Mouse (Mus musculus): ENCODE measurements around the gene Gm42906. TPM values are rescaled to one million over a fixed set of nuclear protein-coding genes. Genes with fewer than 3 reads are reported as not detected.

Gene Gm42906
- total and polyA plus RNA-seq, 3 experiments = not detected

DNA sequence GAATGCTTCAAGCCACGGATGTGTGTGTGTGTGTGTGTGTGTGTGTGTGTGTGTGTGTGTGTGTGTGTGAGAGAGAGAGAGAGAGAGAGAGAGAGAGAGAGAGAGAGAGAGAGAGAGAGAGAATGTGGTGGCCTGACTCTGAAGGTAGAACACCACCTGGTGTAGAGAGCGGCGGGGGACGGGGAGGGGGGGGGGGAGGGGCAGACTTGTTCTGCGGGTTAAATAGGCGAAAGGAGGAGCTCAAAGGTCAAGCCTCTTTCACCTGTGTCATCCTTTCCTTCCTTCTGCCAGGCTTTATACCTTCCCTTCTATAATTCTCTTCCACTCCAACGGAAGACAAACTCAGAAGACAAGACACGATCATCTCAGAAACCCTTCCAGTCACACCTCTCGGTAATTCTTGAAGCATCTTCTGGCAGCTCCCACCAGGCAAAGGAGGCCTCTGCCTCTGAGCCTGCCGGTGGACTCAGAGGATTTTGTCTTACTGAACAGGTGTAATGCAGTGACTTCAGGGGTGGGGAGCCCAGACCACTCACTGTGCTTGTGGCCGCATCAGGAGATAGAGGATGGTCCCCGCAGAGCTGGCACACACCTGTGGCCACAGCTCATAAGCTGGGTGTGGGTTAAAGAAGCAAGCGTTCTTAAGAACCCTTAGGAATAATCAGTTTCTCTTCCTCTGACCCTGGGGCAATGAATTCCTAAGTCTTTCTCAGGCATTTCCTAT is 195.2 kb downstream of the Gm42906 start:
- in situ Hi-C loops (cut with MboI; ENCODE audit: low pct_ligation_motif_present, low pct_unique_long_range_greater_than_20kb, low sequenced_read_pairs) = no loop called here
- Histone ChIP-seq H3K27me3 (replicated peaks) (no peaks in the 10 kb centered on the region), H3K79me2 (replicated peaks; ENCODE audit: control insufficient read depth, extremely low read depth, insufficient read depth, poor library complexity, severe bottlenecking) (no peaks in the 10 kb centered on the region), H3K9me3 (replicated peaks; ENCODE audit: low read length) (no peaks in the 10 kb centered on the region), H3K4me2 (ENCODE audit: insufficient read depth, low read depth, poor library complexity, severe bottlenecking) (no peak overlapping the region), H3K4me1 (ENCODE audit: control insufficient read depth in 1 of 2, insufficient read depth in 2 of 2) (no peaks in the 10 kb centered on the region), H3K27ac (ENCODE audit: insufficient read depth, low read depth) (no peak overlapping the region), H3K36me3 (replicated peaks in 1 of 2; ENCODE audit: control insufficient read depth in 1 of 2, insufficient read depth in 1 of 2, low read length in 1 of 2) (no peaks in the 10 kb centered on the region), H3K4me3 (replicated peaks in 1 of 3; ENCODE audit: low read depth in 2 of 3, low read length in 2 of 3, poor library complexity in 1 of 3) (no peak overlapping the region), H3K9ac (ENCODE audit: insufficient read depth, low read depth) (no peak overlapping the region)
- dilution Hi-C loops (cut with MboI; ENCODE audit: extremely low pct_ligation_motif_present, extremely low pct_unique_long_range_greater_than_20kb, low sequenced_read_pairs) = no loop called here
- TF ChIP-seq MAFK (IDR thresholded peaks at IDR 0.05; ENCODE audit: insufficient replicate concordance, low read length) (no peak), USF1 (IDR thresholded peaks at IDR 0.05; ENCODE audit: low read depth, low read length) (no peak), BHLHE40 (IDR thresholded peaks at IDR 0.05; ENCODE audit: low read depth, low read length) (no peak), EP300 (IDR thresholded peaks at IDR 0.05; ENCODE audit: low read length) (no peak), TBP (conservative IDR thresholded peaks at IDR 0.05; ENCODE audit: low read depth, low read length) (no peak), MAZ (IDR thresholded peaks at IDR 0.05; ENCODE audit: low read depth, low read length) (no peak), CHD1 (IDR thresholded peaks at IDR 0.05; ENCODE audit: low read depth, low read length) (no peak), SMC3 (IDR thresholded peaks at IDR 0.05; ENCODE audit: low read depth, low read length) (no peak)
- DNase-seq (ENCODE audit: extremely low read depth) = no peak

DNA sequence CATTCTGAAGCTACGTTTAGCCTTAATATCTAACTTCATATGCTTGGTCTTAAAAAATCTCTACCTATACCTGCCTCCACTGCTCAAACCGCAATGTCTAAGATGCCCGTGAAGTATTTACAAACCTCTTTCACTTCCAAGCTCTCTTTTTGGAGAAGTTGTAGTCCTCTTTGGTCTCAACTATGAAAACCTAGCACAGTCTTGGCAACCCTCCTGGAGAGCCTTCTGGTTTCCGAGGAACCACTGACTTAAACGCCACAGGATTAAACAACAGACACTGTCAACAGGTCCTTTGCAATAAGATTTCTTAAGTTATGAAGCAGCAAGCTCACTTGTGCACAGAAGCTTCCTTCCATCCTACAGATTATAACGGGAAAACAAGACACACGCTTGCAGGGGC is 196.1 kb downstream of the Gm42906 start:
- Histone ChIP-seq H3K9me3 (replicated peaks; ENCODE audit: low read length) (no peaks in the 10 kb centered on the region), H3K4me1 (ENCODE audit: control insufficient read depth in 1 of 2, insufficient read depth in 2 of 2) (no peaks in the 10 kb centered on the region), H3K27me3 (replicated peaks) (no peaks in the 10 kb centered on the region), H3K27ac (ENCODE audit: insufficient read depth, low read depth) (no peak overlapping the region), H3K4me3 (replicated peaks in 1 of 3; ENCODE audit: low read depth in 2 of 3, low read length in 2 of 3, poor library complexity in 1 of 3) (no peak overlapping the region), H3K79me2 (replicated peaks; ENCODE audit: control insufficient read depth, extremely low read depth, insufficient read depth, poor library complexity, severe bottlenecking) (no peaks in the 10 kb centered on the region), H3K9ac (ENCODE audit: insufficient read depth, low read depth) (no peak overlapping the region), H3K36me3 (replicated peaks in 1 of 2; ENCODE audit: control insufficient read depth in 1 of 2, insufficient read depth in 1 of 2, low read length in 1 of 2) (no peaks in the 10 kb centered on the region), H3K4me2 (ENCODE audit: insufficient read depth, low read depth, poor library complexity, severe bottlenecking) (no peak overlapping the region)
- dilution Hi-C loops (cut with MboI; ENCODE audit: extremely low pct_ligation_motif_present, extremely low pct_unique_long_range_greater_than_20kb, low sequenced_read_pairs) = no loop called here
- TF ChIP-seq GABPA (IDR thresholded peaks at IDR 0.05; ENCODE audit: insufficient replicate concordance, low read depth, low read length) (no peak), MXI1 (IDR thresholded peaks at IDR 0.05; ENCODE audit: low read depth, low read length) (no peak), ELF1 (IDR thresholded peaks at IDR 0.05; ENCODE audit: low read depth, low read length) (no peak), CTCF (conservative IDR thresholded peaks at IDR 0.05 in 1 of 2, IDR thresholded peaks at IDR 0.05 in 1 of 2; ENCODE audit: low read depth in 2 of 2, low read length in 2 of 2) (no peak), CHD2 (IDR thresholded peaks at IDR 0.05; ENCODE audit: low read length) (no peak), PAX5 (IDR thresholded peaks at IDR 0.05; ENCODE audit: low read length) (no peak), USF2 (conservative IDR thresholded peaks at IDR 0.05; ENCODE audit: low read depth, low read length) (no peak), TBP (conservative IDR thresholded peaks at IDR 0.05; ENCODE audit: low read depth, low read length) (no peak), BHLHE40 (IDR thresholded peaks at IDR 0.05; ENCODE audit: low read depth, low read length) (no peak), MAZ (IDR thresholded peaks at IDR 0.05; ENCODE audit: low read depth, low read length) (no peak), HCFC1 (IDR thresholded peaks at IDR 0.05; ENCODE audit: low read depth, low read length) (no peak), E2F4 (IDR thresholded peaks at IDR 0.05; ENCODE audit: insufficient replicate concordance, low read depth, low read length) (no peak), NRF1 (IDR thresholded peaks at IDR 0.05; ENCODE audit: low read depth, low read length) (no peak), JUND (conservative IDR thresholded peaks at IDR 0.05; ENCODE audit: low read depth, low read length) (no peak), KAT2A (IDR thresholded peaks at IDR 0.05; ENCODE audit: insufficient replicate concordance, low read length) (no peak)
- in situ Hi-C loops (cut with MboI; ENCODE audit: low pct_ligation_motif_present, low pct_unique_long_range_greater_than_20kb, low sequenced_read_pairs) = no loop called here
- DNase-seq (ENCODE audit: extremely low read depth) = no peak
